Mouse (Mus musculus): ENCODE results near the gene Tnfrsf1a. TPM values are rescaled to one million over a fixed set of nuclear protein-coding genes. Genes with fewer than 3 reads are reported as not detected.

Tnfrsf1a gene
- polyA plus RNA-seq, 1 experiment from 2014 or later = 54.2 TPM

DNA sequence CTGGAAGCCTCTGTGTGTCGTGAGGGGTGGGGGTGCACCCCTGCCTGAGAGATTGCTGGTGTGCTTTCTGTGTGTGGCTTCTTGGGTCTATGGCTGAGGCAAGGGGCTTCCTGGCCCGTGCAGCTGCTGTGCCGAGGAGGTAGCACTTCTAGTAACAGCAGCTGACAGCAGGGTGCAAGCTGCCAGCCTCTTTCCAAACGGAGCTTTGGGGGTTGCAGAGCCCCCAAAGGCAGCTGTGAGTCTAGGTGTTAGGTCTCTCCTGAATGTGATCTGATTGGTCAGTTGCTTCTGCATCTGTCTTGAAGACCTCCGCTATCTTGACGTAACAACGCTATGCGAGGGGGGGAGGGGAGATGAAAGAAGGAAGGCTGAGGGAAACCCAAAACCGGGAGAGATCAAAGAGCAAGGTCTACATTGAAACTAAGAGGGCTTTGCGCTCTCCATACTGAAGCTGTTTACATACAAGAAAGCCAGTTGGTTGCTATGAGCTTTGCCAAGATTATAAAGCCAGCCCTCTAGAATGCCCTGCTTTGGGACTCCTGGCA lies 6.1 kb downstream of the Tnfrsf1a start:
- WGBS = 10% methylated on average over 10 of the region's 10 CpGs
- H3K9ac ChIP-seq (ENCODE audit: low read length) = no peak overlapping the region

DNA sequence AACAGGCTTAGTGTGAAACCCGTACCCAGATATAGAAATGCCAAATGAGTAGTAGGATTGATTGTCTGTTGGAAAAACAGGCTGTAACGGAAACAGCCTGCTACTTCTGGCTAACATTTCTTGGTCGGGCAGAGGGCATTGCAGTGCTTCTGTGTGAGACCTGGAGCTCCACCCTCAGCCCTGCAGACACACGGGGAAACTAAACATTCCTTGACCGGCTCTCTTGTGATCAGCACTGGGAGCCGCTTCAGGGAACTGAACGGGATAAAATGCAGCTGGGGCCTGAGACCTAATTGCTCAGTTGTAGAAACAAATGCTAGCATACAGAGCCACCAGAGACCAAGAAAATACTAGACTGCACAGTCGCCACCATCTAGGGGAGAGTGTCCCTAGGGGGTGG lies 7.1 kb downstream of the Tnfrsf1a start:
- no peak for ATAC-seq (replicated peaks; ENCODE audit: extremely low read depth, insufficient read depth, low FRiP score)
- Histone ChIP-seq H3K27me3 (ENCODE audit: control insufficient read depth, insufficient read depth, low read length) (peaks cover under 1% of the 10 kb centered on the region; the same call in 1 of the 2 replicates), H3K9me3 (replicated peaks; ENCODE audit: control insufficient read depth, low read length) (no peaks in the 10 kb centered on the region), H3K4me3 (ENCODE audit: low read length) (no peak overlapping the region), H3K4me1 (ENCODE audit: control insufficient read depth, insufficient read depth, low read length) (peaks cover 45% of the 10 kb centered on the region), H3K9ac (ENCODE audit: low read length) (no peak overlapping the region), H3K27ac (ENCODE audit: low read length) (peak overlapping the region; percentile 34; the same call in 1 of the 2 replicates), H3K36me3 (ENCODE audit: control insufficient read depth, insufficient read depth) (peaks cover 25% of the 10 kb centered on the region), H3K4me2 (ENCODE audit: low read depth, low read length) (no peak overlapping the region)
- WGBS = 27% methylated on average over 8 of the region's 8 CpGs

More for the DNA sequence above, 6.1 kb downstream of the Tnfrsf1a start:
- Histone ChIP-seq H3K4me3 (ENCODE audit: low read length) (no peak overlapping the region), H3K36me3 (ENCODE audit: control insufficient read depth, insufficient read depth) (peaks cover 15% of the 10 kb centered on the region), H3K4me2 (ENCODE audit: low read depth, low read length) (peak overlapping the region; percentile 30), H3K4me1 (ENCODE audit: control insufficient read depth, insufficient read depth, low read length) (peaks cover 46% of the 10 kb centered on the region), H3K27me3 (ENCODE audit: control insufficient read depth, insufficient read depth, low read length) (no peaks in the 10 kb centered on the region), H3K9me3 (replicated peaks; ENCODE audit: control insufficient read depth, low read length) (no peaks in the 10 kb centered on the region), H3K27ac (ENCODE audit: low read length) (peak overlapping the region; percentile 44)
- ATAC-seq (replicated peaks; ENCODE audit: extremely low read depth, insufficient read depth, low FRiP score) = peak; percentile 34

DNA sequence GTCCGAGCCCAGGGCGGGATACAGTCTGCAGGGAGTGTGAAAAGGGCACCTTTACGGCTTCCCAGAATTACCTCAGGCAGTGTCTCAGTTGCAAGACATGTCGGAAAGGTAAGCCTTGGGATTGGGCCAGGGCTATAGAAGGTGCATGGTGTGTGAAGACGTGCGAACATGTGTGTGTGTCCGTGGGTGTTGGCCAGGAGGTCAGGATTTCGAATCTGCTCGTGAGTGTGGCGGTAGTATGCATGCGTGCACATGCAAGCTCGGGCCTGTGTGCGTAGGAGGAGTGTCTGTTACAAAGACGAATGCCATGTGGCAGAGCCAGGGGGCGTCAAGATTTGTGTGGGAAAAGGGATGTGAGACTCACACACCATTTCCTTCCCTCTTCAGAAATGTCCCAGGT lies 8.2 kb downstream of the Tnfrsf1a start:
- H3K4me3 ChIP-seq (ENCODE audit: low read length) = no peak overlapping the region
- no peak for ATAC-seq (replicated peaks; ENCODE audit: extremely low read depth, insufficient read depth, low FRiP score)
- WGBS = 88% methylated on average over 15 of the region's 15 CpGs
- H3K27ac ChIP-seq (ENCODE audit: low read length) = no peak overlapping the region
- H3K9ac ChIP-seq (ENCODE audit: low read length) = no peak overlapping the region
- H3K4me2 ChIP-seq (ENCODE audit: low read depth, low read length) = no peak overlapping the region
- H3K27me3 ChIP-seq (ENCODE audit: control insufficient read depth, insufficient read depth, low read length) = peaks cover 2% of the 10 kb centered on the region; the same call in 1 of the 2 replicates
- no peaks in the 10 kb centered on the region for H3K9me3 ChIP-seq (replicated peaks; ENCODE audit: control insufficient read depth, low read length)
- H3K4me1 ChIP-seq (ENCODE audit: control insufficient read depth, insufficient read depth, low read length) = peaks cover 42% of the 10 kb centered on the region
- H3K36me3 ChIP-seq (ENCODE audit: control insufficient read depth, insufficient read depth) = peaks cover 28% of the 10 kb centered on the region

DNA sequence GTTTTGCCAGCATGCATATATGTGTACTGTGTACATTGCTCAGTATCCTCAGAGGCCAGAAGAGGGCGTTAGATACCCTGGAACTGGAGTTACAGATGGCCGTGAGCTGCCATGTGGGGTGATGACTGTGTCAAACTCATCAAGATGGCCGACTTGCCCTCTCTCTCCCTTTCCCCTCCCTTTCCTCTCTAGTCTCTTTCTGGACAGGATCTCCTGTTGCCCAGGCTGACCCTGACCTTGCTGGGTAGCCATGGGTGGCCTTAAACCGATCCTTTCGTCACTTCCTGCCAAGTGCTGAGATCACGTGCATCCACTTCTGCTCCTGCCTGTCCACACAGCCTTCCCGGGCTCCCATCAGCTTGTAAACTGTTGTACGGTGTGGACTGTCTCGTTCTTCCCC lies 10.8 kb downstream of the Tnfrsf1a start:
- Histone ChIP-seq H3K9ac (ENCODE audit: low read length) (no peak overlapping the region), H3K4me2 (ENCODE audit: low read depth, low read length) (no peak overlapping the region), H3K4me1 (ENCODE audit: control insufficient read depth, insufficient read depth, low read length) (peaks cover 28% of the 10 kb centered on the region), H3K4me3 (ENCODE audit: low read length) (no peak overlapping the region), H3K27me3 (ENCODE audit: control insufficient read depth, insufficient read depth, low read length) (peaks cover 5% of the 10 kb centered on the region), H3K36me3 (ENCODE audit: control insufficient read depth, insufficient read depth) (peaks cover 28% of the 10 kb centered on the region), H3K9me3 (replicated peaks; ENCODE audit: control insufficient read depth, low read length) (no peaks in the 10 kb centered on the region), H3K27ac (ENCODE audit: low read length) (no peak overlapping the region)
- no peak for ATAC-seq (replicated peaks; ENCODE audit: extremely low read depth, insufficient read depth, low FRiP score)
- WGBS = 46% methylated on average over 9 of the region's 9 CpGs

DNA sequence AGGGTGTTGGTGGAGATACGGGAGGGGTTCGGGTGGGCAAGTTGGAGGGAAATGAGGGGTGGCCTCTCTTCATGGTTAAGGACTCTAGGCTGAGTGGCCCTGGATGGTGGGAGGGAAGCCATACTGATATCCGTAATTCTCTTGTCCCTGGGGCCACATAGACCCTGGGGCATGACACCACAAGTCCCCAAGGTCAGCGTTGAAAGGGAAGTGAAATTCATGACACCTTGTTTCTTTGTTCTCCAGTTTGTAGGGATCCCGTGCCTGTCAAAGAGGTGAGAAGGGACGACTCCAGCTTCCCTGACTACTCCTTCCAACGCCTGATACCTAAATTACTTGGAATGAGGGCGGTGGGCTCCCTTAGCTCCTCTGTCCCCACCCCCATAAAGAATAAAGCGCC lies 11.7 kb downstream of the Tnfrsf1a start:
- H3K27ac ChIP-seq (ENCODE audit: low read length) = no peak overlapping the region
- no peak overlapping the region for H3K4me2 ChIP-seq (ENCODE audit: low read depth, low read length)
- no peak for ATAC-seq (replicated peaks; ENCODE audit: extremely low read depth, insufficient read depth, low FRiP score)
- H3K4me3 ChIP-seq (ENCODE audit: low read length) = no peak overlapping the region
- WGBS = 73% methylated on average over 9 of the region's 9 CpGs
- no peak overlapping the region for H3K9ac ChIP-seq (ENCODE audit: low read length)
- H3K27me3 ChIP-seq (ENCODE audit: control insufficient read depth, insufficient read depth, low read length) = peaks cover 5% of the 10 kb centered on the region
- H3K9me3 ChIP-seq (replicated peaks; ENCODE audit: control insufficient read depth, low read length) = 0 out of 2 replicates have a peak, but pooled peaks cover 1% of the 10 kb centered on the region
- peaks cover 28% of the 10 kb centered on the region for H3K36me3 ChIP-seq (ENCODE audit: control insufficient read depth, insufficient read depth)
- peaks cover 21% of the 10 kb centered on the region for H3K4me1 ChIP-seq (ENCODE audit: control insufficient read depth, insufficient read depth, low read length)

DNA sequence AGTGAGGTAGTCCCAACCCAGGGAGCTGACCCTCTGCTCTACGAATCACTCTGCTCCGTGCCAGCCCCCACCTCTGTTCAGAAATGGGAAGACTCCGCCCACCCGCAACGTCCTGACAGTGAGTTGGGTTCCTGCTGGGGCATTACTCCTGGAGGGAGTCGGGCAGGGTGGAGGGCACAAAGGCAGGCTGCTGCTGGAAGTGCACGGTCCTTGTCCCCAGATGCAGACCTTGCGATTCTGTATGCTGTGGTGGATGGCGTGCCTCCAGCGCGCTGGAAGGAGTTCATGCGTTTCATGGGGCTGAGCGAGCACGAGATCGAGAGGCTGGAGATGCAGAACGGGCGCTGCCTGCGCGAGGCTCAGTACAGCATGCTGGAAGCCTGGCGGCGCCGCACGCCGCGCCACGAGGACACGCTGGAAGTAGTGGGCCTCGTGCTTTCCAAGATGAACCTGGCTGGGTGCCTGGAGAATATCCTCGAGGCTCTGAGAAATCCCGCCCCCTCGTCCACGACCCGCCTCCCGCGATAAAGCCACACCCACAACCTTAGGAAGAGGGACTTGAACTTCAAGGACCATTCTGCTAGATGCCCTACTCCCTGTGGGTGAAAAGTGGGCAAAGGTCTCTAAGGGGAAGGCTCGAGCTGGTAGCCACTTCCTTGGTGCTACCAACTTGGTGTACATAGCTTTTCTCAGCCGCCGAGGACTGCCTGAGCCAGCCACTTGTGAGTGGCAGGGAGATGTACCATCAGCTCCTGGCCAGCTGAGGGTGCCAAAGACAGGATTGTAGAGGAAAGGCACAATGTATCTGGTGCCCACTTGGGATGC lies 12.5 kb downstream of the Tnfrsf1a start:
- Histone ChIP-seq H3K27ac (ENCODE audit: low read length) (no peak overlapping the region), H3K27me3 (ENCODE audit: control insufficient read depth, insufficient read depth, low read length) (peaks cover 5% of the 10 kb centered on the region), H3K9me3 (replicated peaks; ENCODE audit: control insufficient read depth, low read length) (0 out of 2 replicates have a peak, but pooled peaks cover 4% of the 10 kb centered on the region), H3K4me1 (ENCODE audit: control insufficient read depth, insufficient read depth, low read length) (peaks cover 16% of the 10 kb centered on the region), H3K9ac (ENCODE audit: low read length) (no peak overlapping the region), H3K4me3 (ENCODE audit: low read length) (no peak overlapping the region), H3K4me2 (ENCODE audit: low read depth, low read length) (no peak overlapping the region), H3K36me3 (ENCODE audit: control insufficient read depth, insufficient read depth) (peaks cover 28% of the 10 kb centered on the region)
- WGBS = 48% methylated on average over 38 of the region's 38 CpGs
- no peak; the same call in 1 of the 2 replicates for ATAC-seq (replicated peaks; ENCODE audit: extremely low read depth, insufficient read depth, low FRiP score)

DNA sequence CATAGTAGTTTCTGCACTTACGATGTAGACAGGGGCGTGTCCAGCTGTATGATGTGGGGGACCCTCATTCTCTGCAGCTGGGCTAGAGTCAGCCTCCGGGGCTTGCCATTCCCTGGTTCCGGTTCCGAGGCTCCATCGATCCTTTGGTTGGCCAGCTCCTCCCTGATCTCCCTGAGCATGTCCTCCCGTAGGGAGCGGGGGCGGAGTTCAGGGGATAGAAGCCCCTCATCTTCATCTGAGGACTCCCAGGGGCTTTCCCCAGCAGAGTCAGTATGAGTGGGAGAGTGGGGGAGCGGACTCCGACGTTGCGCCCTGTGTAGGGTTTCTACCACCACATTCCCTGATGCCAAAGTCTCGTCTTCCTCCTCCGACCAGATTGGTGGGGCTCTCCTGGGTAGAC lies 13.9 kb downstream of the Tnfrsf1a start:
- Histone ChIP-seq H3K4me3 (ENCODE audit: low read length) (no peak overlapping the region), H3K4me2 (ENCODE audit: low read depth, low read length) (peak overlapping the region; percentile 27; the same call in 1 of the 2 replicates), H3K36me3 (ENCODE audit: control insufficient read depth, insufficient read depth) (peaks cover 18% of the 10 kb centered on the region), H3K9me3 (replicated peaks; ENCODE audit: control insufficient read depth, low read length) (0 out of 2 replicates have a peak, but pooled peaks cover 4% of the 10 kb centered on the region), H3K9ac (ENCODE audit: low read length) (no peak overlapping the region), H3K27me3 (ENCODE audit: control insufficient read depth, insufficient read depth, low read length) (peaks cover 5% of the 10 kb centered on the region), H3K4me1 (ENCODE audit: control insufficient read depth, insufficient read depth, low read length) (peaks cover 19% of the 10 kb centered on the region), H3K27ac (ENCODE audit: low read length) (no peak overlapping the region)
- 34% methylated on average over 15 of the region's 15 CpGs for WGBS
- ATAC-seq (replicated peaks; ENCODE audit: extremely low read depth, insufficient read depth, low FRiP score) = no peak

DNA sequence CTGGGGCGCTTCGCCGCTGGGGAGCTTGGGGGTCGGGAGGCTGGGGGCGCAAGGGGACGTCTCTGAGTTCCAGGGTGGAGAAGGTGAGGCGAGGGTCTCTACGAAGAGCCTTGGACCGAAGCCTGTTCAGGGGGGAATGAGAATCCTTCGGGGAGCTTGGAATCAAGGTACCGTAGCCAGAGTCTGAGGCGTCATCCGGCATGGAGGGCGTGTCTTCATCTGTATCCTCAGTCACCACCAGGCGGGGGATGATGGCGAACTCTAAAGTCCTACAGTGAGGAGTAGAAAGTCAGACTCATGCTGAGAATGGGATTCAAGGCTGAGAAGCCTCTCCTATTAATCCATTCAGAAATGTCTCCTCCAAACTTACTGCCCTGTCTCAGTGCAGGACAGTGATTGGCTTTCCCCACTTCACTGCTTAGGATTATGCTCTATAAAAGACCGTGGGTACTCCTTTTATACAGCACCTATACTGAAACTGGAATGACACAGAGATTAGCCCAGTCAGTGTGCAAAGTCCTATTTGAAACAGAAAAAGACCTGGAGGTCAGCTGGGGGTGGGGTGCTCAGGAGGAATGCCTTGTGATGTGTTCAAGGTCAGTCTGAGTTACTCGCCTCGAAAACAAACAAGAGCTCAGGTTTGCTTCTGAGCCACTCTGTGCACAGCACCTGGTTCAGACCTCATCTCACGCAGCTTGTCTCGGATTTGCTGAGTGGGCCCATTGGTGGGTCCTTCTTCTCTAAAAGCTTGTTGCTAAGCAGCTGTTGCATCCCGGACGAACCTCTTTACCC lies 14.5 kb downstream of the Tnfrsf1a start:
- Histone ChIP-seq H3K4me3 (ENCODE audit: low read length) (no peak overlapping the region), H3K4me2 (ENCODE audit: low read depth, low read length) (peak overlapping the region; percentile 27; the same call in 1 of the 2 replicates), H3K27me3 (ENCODE audit: control insufficient read depth, insufficient read depth, low read length) (peaks cover 5% of the 10 kb centered on the region), H3K36me3 (ENCODE audit: control insufficient read depth, insufficient read depth) (peaks cover 15% of the 10 kb centered on the region), H3K4me1 (ENCODE audit: control insufficient read depth, insufficient read depth, low read length) (peaks cover 19% of the 10 kb centered on the region), H3K9me3 (replicated peaks; ENCODE audit: control insufficient read depth, low read length) (0 out of 2 replicates have a peak, but pooled peaks cover 4% of the 10 kb centered on the region), H3K27ac (ENCODE audit: low read length) (no peak overlapping the region), H3K9ac (ENCODE audit: low read length) (no peak overlapping the region)
- WGBS = 30% methylated on average over 23 of the region's 23 CpGs
- ATAC-seq (replicated peaks; ENCODE audit: extremely low read depth, insufficient read depth, low FRiP score) = 0 out of 2 replicates have a peak, but pooled peaks have one; percentile 14
